Mouse (Mus musculus) embryonic facial prominence, embryonic 10.5 days (tissue): Measurements from ENCODE around the gene Zfp950. TPM values are rescaled to one million over a fixed set of nuclear protein-coding genes. Genes with fewer than 3 reads are reported as not detected.

ENCODE experiments used
- DNase-seq: peaks from one replicate; pipeline ENCODE4 v3.0.0-alpha.2; 2017; ENCODE audit warnings: low spot score
- H3K27ac ChIP-seq: fragments of 300-500 bp; sonication (generic); replicated peaks from 2 replicates; pipeline ENCODE4 v1.5.1; 2016; ENCODE audit warnings: mild to moderate bottlenecking
- H3K27me3 ChIP-seq: fragments of 300-500 bp; sonication (generic); replicated peaks from 2 replicates; pipeline ENCODE4 v1.6.1; 2016; ENCODE audit warnings: low read depth, mild to moderate bottlenecking; ENCODE audit not compliant: poor library complexity, severe bottlenecking
- H3K36me3 ChIP-seq: fragments of 300-500 bp; sonication (generic); replicated peaks from 2 replicates; pipeline ENCODE4 v1.6.1; 2016; ENCODE audit warnings: mild to moderate bottlenecking, moderate library complexity
- H3K4me1 ChIP-seq: fragments of 300-500 bp; sonication (generic); 2 replicates; pipeline ENCODE4 v1.6.1; 2016
- H3K4me3 ChIP-seq: fragments of 300-500 bp; sonication (generic); 2 replicates; pipeline ENCODE4 v1.5.1; 2016; ENCODE audit warnings: mild to moderate bottlenecking, moderate library complexity
- H3K9me3 ChIP-seq: fragments of 300-500 bp; sonication (generic); 2 replicates; pipeline ENCODE4 v1.6.1; 2016; ENCODE audit warnings: mild to moderate bottlenecking
- WGBS: fragments of 180-500 bp; shearing (Covaris S2); methylation state at CpG from one replicate; pipeline ENCODE4 v1.1.7; 2016; 5-methylcytosine and 5-hydroxymethylcytosine counted together
- polyA plus RNA-seq: library from polyadenylated mRNA; unstranded; fragments of >200 nt; fragmentation: Nextera tagmentation; extraction: Ambion mirVana; gene quantifications from 2 replicates; pipeline ENCODE4 v1.2.1, GENCODE M21; 2016

Zfp950 gene
- polyA plus RNA-seq, 1 experiment from 2014 or later = 27.7 TPM

DNA sequence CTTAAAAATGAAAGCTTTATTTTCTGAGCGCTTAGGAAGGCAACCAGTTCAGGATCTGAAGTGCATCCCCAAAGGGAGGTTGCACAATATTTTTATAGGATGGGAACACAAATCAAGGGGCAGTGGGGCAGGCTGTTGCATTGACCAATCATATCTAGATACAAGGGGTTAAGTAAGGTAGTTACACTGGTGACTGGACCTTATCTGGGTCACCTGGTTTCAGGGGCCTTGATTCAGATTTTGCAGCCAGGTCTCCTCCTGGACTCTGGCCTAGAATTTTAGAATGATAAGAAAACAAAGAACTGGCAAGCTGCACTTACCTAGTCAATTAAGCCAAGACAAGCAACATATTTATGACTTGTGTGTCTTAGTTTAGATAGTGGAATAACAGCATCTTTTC lies 89.5 kb downstream of the Zfp950 start:
- no peak for DNase-seq
- no peaks in the 10 kb centered on the region for H3K4me1 ChIP-seq
- H3K27me3 ChIP-seq = no peaks in the 10 kb centered on the region
- H3K4me3 ChIP-seq = no peak overlapping the region
- no peak overlapping the region for H3K27ac ChIP-seq
- H3K36me3 ChIP-seq = no peaks in the 10 kb centered on the region
- 95% methylated on average over 1 of the region's 1 CpGs for WGBS
- H3K9me3 ChIP-seq = no peaks in the 10 kb centered on the region

DNA sequence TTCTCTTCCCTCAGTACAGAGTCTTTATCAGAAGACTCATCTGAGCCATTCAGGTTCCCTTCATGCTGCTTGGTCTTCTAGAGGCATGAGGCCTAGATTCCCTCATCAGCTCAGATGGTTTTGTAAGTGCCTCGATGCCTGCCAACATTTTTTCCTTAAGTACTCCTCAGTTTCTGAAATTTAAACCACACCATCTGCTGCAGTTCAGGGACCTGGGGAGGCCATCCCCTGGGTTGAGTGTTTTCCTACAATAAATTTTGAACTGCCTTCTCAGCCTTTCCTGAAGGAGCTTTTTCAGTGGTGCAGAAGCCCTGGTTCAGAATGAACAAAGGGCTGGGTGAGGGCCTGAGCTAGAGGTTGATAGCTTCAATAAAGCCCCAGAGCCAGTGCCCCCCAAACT lies 91.2 kb downstream of the Zfp950 start:
- DNase-seq = no peak
- Histone ChIP-seq H3K4me3 (no peak overlapping the region), H3K27me3 (no peaks in the 10 kb centered on the region), H3K36me3 (no peaks in the 10 kb centered on the region), H3K9me3 (no peaks in the 10 kb centered on the region), H3K4me1 (no peaks in the 10 kb centered on the region), H3K27ac (no peak overlapping the region)
- WGBS = 85% methylated on average over 1 of the region's 1 CpGs

DNA sequence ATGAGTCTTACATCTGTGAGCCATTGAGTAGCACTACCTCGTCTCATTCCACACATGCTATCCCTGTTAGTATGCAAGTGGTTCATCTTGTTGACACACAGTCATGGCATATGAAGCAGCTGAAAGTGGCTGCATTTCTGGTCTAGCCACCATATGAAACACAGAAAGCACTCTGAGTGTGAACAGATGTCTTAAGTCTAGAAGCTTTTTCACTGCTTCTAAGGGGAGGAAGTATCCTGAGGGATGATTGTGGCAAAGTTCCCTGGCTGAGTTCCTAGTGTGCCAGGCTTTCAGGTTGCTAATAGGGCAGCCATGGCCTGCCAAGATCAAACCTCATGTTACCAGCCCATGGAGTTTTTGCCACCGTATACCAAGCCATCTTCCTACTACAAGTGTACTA lies 92.0 kb downstream of the Zfp950 start:
- H3K4me1 ChIP-seq = no peaks in the 10 kb centered on the region
- H3K4me3 ChIP-seq = no peak overlapping the region
- no peaks in the 10 kb centered on the region for H3K27me3 ChIP-seq
- no peak overlapping the region for H3K27ac ChIP-seq
- no peaks in the 10 kb centered on the region for H3K36me3 ChIP-seq
- H3K9me3 ChIP-seq = no peaks in the 10 kb centered on the region
- 85% methylated on average over 2 of the region's 2 CpGs for WGBS
- DNase-seq = no peak

GRCm38 (mm10) chr19:61039151-61039550 lies 101.5 kb downstream of the Zfp950 start:
- DNase-seq = no peak
- H3K9me3 ChIP-seq = no peaks in the 10 kb centered on the region
- H3K4me1 ChIP-seq = no peaks in the 10 kb centered on the region
- H3K36me3 ChIP-seq = no peaks in the 10 kb centered on the region
- H3K4me3 ChIP-seq = no peak overlapping the region
- H3K27ac ChIP-seq = no peak overlapping the region
- no peaks in the 10 kb centered on the region for H3K27me3 ChIP-seq

DNA sequence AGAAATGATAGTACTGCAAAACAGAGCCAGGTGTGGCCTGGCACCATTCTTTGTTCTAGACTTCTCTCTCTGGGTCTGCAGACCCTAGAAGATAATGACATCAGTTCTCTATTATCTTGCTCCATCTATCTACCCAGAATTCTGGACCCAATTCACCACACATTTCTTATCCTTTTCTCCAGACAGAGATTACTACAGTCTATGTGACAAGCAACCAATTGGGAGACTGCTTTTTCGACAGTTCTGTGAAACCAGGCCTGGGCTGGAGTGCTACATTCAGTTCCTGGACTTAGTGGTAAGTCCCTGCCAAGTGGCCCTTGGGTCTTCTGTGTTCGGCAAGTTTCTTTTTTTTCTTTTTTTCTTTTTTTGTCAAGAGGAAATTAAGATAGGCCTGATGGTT lies 109.1 kb downstream of the Zfp950 start:
- Histone ChIP-seq H3K27ac (no peak overlapping the region), H3K4me1 (0 out of 2 replicates have a peak, but pooled peaks cover 2% of the 10 kb centered on the region), H3K36me3 (no peaks in the 10 kb centered on the region; the same call in 1 of the 2 replicates), H3K4me3 (no peak overlapping the region), H3K27me3 (no peaks in the 10 kb centered on the region), H3K9me3 (no peaks in the 10 kb centered on the region)
- no peak for DNase-seq
- WGBS = 90% methylated on average over 2 of the region's 2 CpGs

- DNase-seq = peak; percentile 10
- Histone ChIP-seq H3K4me3 (no peak overlapping the region), H3K9me3 (no peaks in the 10 kb centered on the region), H3K36me3 (no peaks in the 10 kb centered on the region), H3K27ac (no peak overlapping the region), H3K27me3 (no peaks in the 10 kb centered on the region), H3K4me1 (peaks cover 17% of the 10 kb centered on the region)
- WGBS = 75% methylated on average over 3 of the region's 3 CpGs
These were observed 118.6 kb downstream of the Zfp950 start for GRCm38 (mm10) chr19:61021939-61022566.

- no peak overlapping the region for H3K4me3 ChIP-seq
- WGBS = 72% methylated on average over 2 of the region's 2 CpGs
- no peak for DNase-seq
- H3K27ac ChIP-seq = no peak overlapping the region
- no peaks in the 10 kb centered on the region for H3K36me3 ChIP-seq
- peaks cover 17% of the 10 kb centered on the region for H3K4me1 ChIP-seq
- H3K27me3 ChIP-seq = no peaks in the 10 kb centered on the region
- no peaks in the 10 kb centered on the region for H3K9me3 ChIP-seq
These were observed 119.1 kb downstream of the Zfp950 start for GRCm38 (mm10) chr19:61021502-61021901.

GRCm38 (mm10) chr19:61017477-61018266 lies 123.0 kb downstream of the Zfp950 start:
- Histone ChIP-seq H3K4me1 (peaks cover 14% of the 10 kb centered on the region), H3K9me3 (no peaks in the 10 kb centered on the region), H3K36me3 (no peaks in the 10 kb centered on the region), H3K27me3 (no peaks in the 10 kb centered on the region), H3K27ac (no peak overlapping the region), H3K4me3 (no peak overlapping the region)
- 91% methylated on average over 1 of the region's 1 CpGs for WGBS
- no peak for DNase-seq

- H3K27me3 ChIP-seq = no peaks in the 10 kb centered on the region
- 90% methylated on average over 2 of the region's 2 CpGs for WGBS
- no peaks in the 10 kb centered on the region for H3K4me1 ChIP-seq
These were observed 131.4 kb downstream of the Zfp950 start for GRCm38 (mm10) chr19:61009266-61009665.

More at GRCm38 (mm10) chr19:61009266-61009665, 131.4 kb downstream of the Zfp950 start:
- DNase-seq = no peak
- Histone ChIP-seq H3K36me3 (no peaks in the 10 kb centered on the region), H3K4me3 (no peak overlapping the region), H3K27ac (no peak overlapping the region), H3K9me3 (no peaks in the 10 kb centered on the region)

Other genes with a start within 250 kb of the Zfp950 start
- 0.10 TPM in 1 of 2 replicates, not detected in the other for gene Gm7102, start 35.5 kb upstream of the Zfp950 start, polyA plus RNA-seq
- not detected in 2 replicates for gene Gm6020, start 43.0 kb upstream of the Zfp950 start, polyA plus RNA-seq
- gene Csf2ra, start 87.6 kb upstream of the Zfp950 start, polyA plus RNA-seq = 13.6 and 16.3 TPM in 2 replicates
- gene Gm21060, start 156.2 kb upstream of the Zfp950 start, polyA plus RNA-seq = not detected in 2 replicates